Mouse (Mus musculus): ENCODE measurements at regions not wholly inside any gene's neighbourhood (a gene's known extent, or its start where the extent isn't known, plus 50 kb on each side); places are given as distances from the start of the nearest gene placed in this dataset.

DNA sequence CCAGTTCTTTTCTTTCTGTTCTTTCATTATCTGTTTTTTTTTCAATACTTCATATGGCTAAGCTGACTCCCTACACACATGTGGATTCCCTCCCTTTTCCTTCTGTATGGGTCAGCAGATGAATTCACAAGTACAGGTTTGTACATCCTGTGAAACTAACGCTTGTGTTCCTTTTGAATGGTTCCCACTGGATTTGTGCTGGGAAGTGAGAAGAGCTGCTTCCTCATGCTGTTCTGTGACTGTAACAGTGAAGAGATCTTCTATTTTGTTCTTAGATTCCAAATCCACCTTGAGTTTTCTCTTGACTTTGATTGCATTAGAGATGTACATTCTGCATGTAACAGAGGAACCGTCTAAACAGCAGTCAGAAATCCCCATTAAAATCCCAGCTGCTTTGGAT lies 53.6 kb upstream of the Tmtc4 start:
- no peaks in the 10 kb centered on the region for H3K4me1 ChIP-seq (ENCODE audit: insufficient read depth, low read length)
- no peak for ATAC-seq (ENCODE audit: low FRiP score)
- no peak overlapping the region for H3K27ac ChIP-seq (ENCODE audit: low read depth, low read length)
- no peak overlapping the region for H3K4me2 ChIP-seq (ENCODE audit: low read depth, low read length, poor library complexity, severe bottlenecking)
- TF ChIP-seq CTCF (IDR thresholded peaks at IDR 0.05): no peak
- H3K27me3 ChIP-seq (ENCODE audit: insufficient read depth, low read length): no peaks in the 10 kb centered on the region
- 81% methylated on average over 2 of the region's 2 CpGs for WGBS
- no peaks in the 10 kb centered on the region for H3K9me3 ChIP-seq (ENCODE audit: low read length)
- DNase-seq (ENCODE audit: low spot score): no peak
- H3K36me3 ChIP-seq (ENCODE audit: insufficient read depth, low read length): no peaks in the 10 kb centered on the region
- H3K9ac ChIP-seq (replicated peaks; ENCODE audit: low read length, poor library complexity, severe bottlenecking): no peak overlapping the region
- no peak overlapping the region for H3K4me3 ChIP-seq (ENCODE audit: low read depth, low read length)
